Mouse (Mus musculus) CH12.LX (cell line): Measurements from ENCODE around the gene Ldlr.

Experiments
- CTCF ChIP-seq, 2 experiments: IDR thresholded peaks in 1 of 2; conservative IDR thresholded peaks in 1 of 2; 2 replicates each; pipeline ENCODE4 v1.5.1; 2011 to 2012; ENCODE audit warnings: low read depth in 2 of 2, low read length in 2 of 2, improper control_type of control experiment in 1 of 2, inconsistent platforms in 1 of 2, mild to moderate bottlenecking in 1 of 2, moderate library complexity in 1 of 2
- POLR2A ChIP-seq: IDR thresholded peaks from 2 replicates; pipeline ENCODE4 v1.6.1; 2011; ENCODE audit warnings: low read depth, mild to moderate bottlenecking, improper control_type of control experiment, low read length
- USF1 ChIP-seq: IDR thresholded peaks from 2 replicates; pipeline ENCODE4 v1.6.1; 2014; ENCODE audit warnings: low read depth, mild to moderate bottlenecking, inconsistent platforms, low read length, improper control_type of control experiment

DNA sequence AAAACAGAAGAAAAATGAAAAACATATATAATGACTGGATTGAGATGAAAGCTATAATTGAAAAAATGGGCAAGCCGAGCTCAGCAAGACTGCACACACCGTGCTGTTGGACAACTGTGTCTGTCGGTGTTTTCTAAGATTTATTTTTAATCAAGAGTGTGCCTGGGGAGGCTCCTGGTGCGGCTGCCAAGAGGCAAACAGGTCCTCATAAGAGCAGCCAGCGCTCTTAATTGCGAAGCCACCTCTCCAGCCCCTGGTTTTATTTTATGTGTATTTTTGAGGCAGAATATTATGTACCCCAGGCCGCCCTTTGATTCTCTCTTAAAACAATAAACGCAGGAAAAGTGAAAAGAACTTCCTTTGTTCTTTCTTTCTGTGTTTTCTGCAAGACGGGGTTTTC, 65.0 kb downstream of the Ldlr start:
- no peak for TF ChIP-seq CTCF (conservative IDR thresholded peaks at IDR 0.05 in 1 of 2, IDR thresholded peaks at IDR 0.05 in 1 of 2; ENCODE audit: low read depth in 2 of 2, low read length in 2 of 2)
- TF ChIP-seq USF1: no peak
- TF ChIP-seq POLR2A: no peak
